Mouse (Mus musculus) embryonic facial prominence, embryonic 11.5 days (tissue): ENCODE data around the gene Myo9b. TPM values are rescaled to one million over a fixed set of nuclear protein-coding genes. Genes with fewer than 3 reads are reported as not detected.

Experiments used
- ATAC-seq: fragments of 200-750 bp; cut with Nextera tagmentation; replicated peaks from 2 replicates; pipeline ENCODE4 v1.8.0; 2017; ENCODE audit warnings: low read depth; ENCODE audit not compliant: insufficient number of reproducible peaks, low FRiP score, low TSS enrichment
- DNase-seq: peaks from one replicate; pipeline ENCODE4 v3.0.0-alpha.2; 2015; ENCODE audit warnings: low spot score
- H3K27ac ChIP-seq: fragments of 300-500 bp; sonication (generic); replicated peaks from 2 replicates; pipeline ENCODE4 v1.5.1; 2014; ENCODE audit warnings: mild to moderate bottlenecking, low read depth, low read length, control low read depth
- H3K27me3 ChIP-seq: fragments of 300-500 bp; sonication (generic); 2 replicates; pipeline ENCODE4 v1.6.1; 2014; ENCODE audit warnings: mild to moderate bottlenecking, low read length, moderate library complexity, mixed read lengths; ENCODE audit not compliant: control insufficient read depth, insufficient read depth
- H3K36me3 ChIP-seq: fragments of 300-500 bp; sonication (generic); replicated peaks from 2 replicates; pipeline ENCODE4 v1.6.1; 2014; ENCODE audit warnings: low read depth, mild to moderate bottlenecking, low read length, moderate library complexity, mixed read lengths; ENCODE audit not compliant: control insufficient read depth, insufficient read depth
- H3K4me1 ChIP-seq: fragments of 300-500 bp; sonication (generic); 2 replicates; pipeline ENCODE4 v1.6.1; 2014; ENCODE audit warnings: low read length, mixed read lengths; ENCODE audit not compliant: control insufficient read depth, insufficient read depth
- H3K4me2 ChIP-seq: fragments of 300-500 bp; sonication (generic); 2 replicates; pipeline ENCODE4 v1.6.1; 2014; ENCODE audit warnings: low read depth, mild to moderate bottlenecking, control low read depth, low read length, moderate library complexity
- H3K4me3 ChIP-seq: fragments of 300-500 bp; sonication (generic); 2 replicates; pipeline ENCODE4 v1.5.1; 2014; ENCODE audit warnings: low read depth, low read length, control low read depth
- H3K9ac ChIP-seq: fragments of 300-500 bp; sonication (generic); replicated peaks from 2 replicates; pipeline ENCODE4 v1.6.1; 2014; ENCODE audit warnings: mild to moderate bottlenecking, control low read depth, low read length
- H3K9me3 ChIP-seq: fragments of 300-500 bp; sonication (generic); replicated peaks from 2 replicates; pipeline ENCODE4 v1.6.1; 2016; ENCODE audit warnings: mild to moderate bottlenecking, low read length, inconsistent platforms, mixed read lengths; ENCODE audit not compliant: control insufficient read depth
- WGBS: fragments of 180-500 bp; shearing (Covaris S2); extraction: QIAGEN DNeasy Blood & Tissue Kit; methylation state at CpG from one replicate; pipeline ENCODE4 v1.1.7; 2014; 5-methylcytosine and 5-hydroxymethylcytosine counted together
- polyA plus RNA-seq: library from polyadenylated mRNA; unstranded; fragments of >200 nt; fragmentation: Nextera tagmentation; extraction: Ambion mirVana; gene quantifications from 2 replicates; pipeline ENCODE4 v1.2.1, GENCODE M21; 2014

Myo9b gene
- polyA plus RNA-seq, 1 experiment from 2014 or later: 17.5 TPM

- H3K36me3 ChIP-seq: no peaks in the 10 kb centered on the region; the same call in 1 of the 2 replicates
- H3K27me3 ChIP-seq: no peaks in the 10 kb centered on the region
These were observed 24.9 kb downstream of the Myo9b start for GRCm38 (mm10) chr8:71297439-71297838.

GRCm38 (mm10) chr8:71299716-71300115 is 27.2 kb downstream of the Myo9b start:
- Histone ChIP-seq H3K9ac (no peak overlapping the region), H3K36me3 (no peaks in the 10 kb centered on the region; the same call in 1 of the 2 replicates), H3K9me3 (no peaks in the 10 kb centered on the region), H3K4me1 (no peaks in the 10 kb centered on the region), H3K4me3 (no peak overlapping the region), H3K27ac (no peak overlapping the region), H3K4me2 (no peak overlapping the region), H3K27me3 (no peaks in the 10 kb centered on the region)
- WGBS: 87% methylated on average over 3 of the region's 3 CpGs
- ATAC-seq (no peak), DNase-seq (no peak)

More at GRCm38 (mm10) chr8:71297439-71297838, 24.9 kb downstream of the Myo9b start:
- Histone ChIP-seq H3K9me3 (no peaks in the 10 kb centered on the region), H3K9ac (no peak overlapping the region), H3K4me2 (no peak overlapping the region), H3K27ac (no peak overlapping the region), H3K4me3 (no peak overlapping the region), H3K4me1 (no peaks in the 10 kb centered on the region)
- DNase-seq (no peak), ATAC-seq (no peak)
- WGBS: 85% methylated on average over 1 of the region's 1 CpGs

GRCm38 (mm10) chr8:71302788-71303187 is 30.3 kb downstream of the Myo9b start:
- Histone ChIP-seq H3K27me3 (no peaks in the 10 kb centered on the region), H3K4me2 (no peak overlapping the region), H3K9me3 (no peaks in the 10 kb centered on the region), H3K27ac (no peak overlapping the region), H3K4me3 (no peak overlapping the region), H3K36me3 (no peaks in the 10 kb centered on the region; the same call in 1 of the 2 replicates), H3K9ac (no peak overlapping the region), H3K4me1 (no peaks in the 10 kb centered on the region)
- ATAC-seq: no peak
- WGBS: 93% methylated on average over 1 of the region's 1 CpGs
- no peak for DNase-seq

GRCm38 (mm10) chr8:71303632-71304031 is 31.1 kb downstream of the Myo9b start:
- Histone ChIP-seq H3K4me3 (no peak overlapping the region), H3K4me2 (no peak overlapping the region), H3K9ac (no peak overlapping the region), H3K27me3 (no peaks in the 10 kb centered on the region), H3K9me3 (no peaks in the 10 kb centered on the region), H3K4me1 (no peaks in the 10 kb centered on the region), H3K27ac (no peak overlapping the region), H3K36me3 (no peaks in the 10 kb centered on the region)
- ATAC-seq (no peak), DNase-seq (no peak)
- WGBS: 85% methylated on average over 1 of the region's 1 CpGs

GRCm38 (mm10) chr8:71305988-71306387 is 33.5 kb downstream of the Myo9b start:
- no peak for ATAC-seq
- no peaks in the 10 kb centered on the region for H3K27me3 ChIP-seq
- WGBS: 53% methylated on average over 1 of the region's 1 CpGs

GRCm38 (mm10) chr8:71307371-71307770 is 34.9 kb downstream of the Myo9b start:
- no peak overlapping the region for H3K9ac ChIP-seq
- H3K4me3 ChIP-seq: no peak overlapping the region
- no peak overlapping the region for H3K4me2 ChIP-seq
- no peaks in the 10 kb centered on the region for H3K4me1 ChIP-seq
- 65% methylated on average over 1 of the region's 1 CpGs for WGBS
- no peak overlapping the region for H3K27ac ChIP-seq
- ATAC-seq (no peak), DNase-seq (no peak)
- no peaks in the 10 kb centered on the region for H3K9me3 ChIP-seq
- H3K36me3 ChIP-seq: no peaks in the 10 kb centered on the region
- no peaks in the 10 kb centered on the region for H3K27me3 ChIP-seq

More at GRCm38 (mm10) chr8:71305988-71306387, 33.5 kb downstream of the Myo9b start:
- H3K4me1 ChIP-seq: no peaks in the 10 kb centered on the region
- no peaks in the 10 kb centered on the region for H3K9me3 ChIP-seq
- H3K27ac ChIP-seq: no peak overlapping the region
- no peak overlapping the region for H3K9ac ChIP-seq
- no peak for DNase-seq
- no peak overlapping the region for H3K4me3 ChIP-seq
- no peak overlapping the region for H3K4me2 ChIP-seq
- no peaks in the 10 kb centered on the region for H3K36me3 ChIP-seq

GRCm38 (mm10) chr8:71307913-71308312 is 35.4 kb downstream of the Myo9b start:
- Histone ChIP-seq H3K4me1 (no peaks in the 10 kb centered on the region), H3K36me3 (no peaks in the 10 kb centered on the region), H3K27me3 (no peaks in the 10 kb centered on the region), H3K9ac (no peak overlapping the region), H3K9me3 (no peaks in the 10 kb centered on the region), H3K4me3 (no peak overlapping the region), H3K4me2 (no peak overlapping the region), H3K27ac (no peak overlapping the region)
- ATAC-seq (no peak), DNase-seq (no peak)
- 88% methylated on average over 4 of the region's 4 CpGs for WGBS

GRCm38 (mm10) chr8:71310446-71310845 is 37.9 kb downstream of the Myo9b start:
- Histone ChIP-seq H3K9ac (no peak overlapping the region), H3K27ac (no peak overlapping the region), H3K27me3 (no peaks in the 10 kb centered on the region), H3K4me1 (no peaks in the 10 kb centered on the region), H3K4me2 (no peak overlapping the region), H3K4me3 (no peak overlapping the region), H3K36me3 (no peaks in the 10 kb centered on the region), H3K9me3 (no peaks in the 10 kb centered on the region)
- DNase-seq (no peak), ATAC-seq (no peak)
- 80% methylated on average over 6 of the region's 6 CpGs for WGBS
